Mouse (Mus musculus) B cell, adult 2 months (primary cell): ENCODE data around the gene Rpl21.
"Not testable (repeated sequence)": the region's sequence is repeated elsewhere in the genome, so short reads cannot be mapped to it uniquely, and the experiment has no call there.

Source experiments
- DNase-seq, 2 experiments: peaks; one replicate each; pipeline ENCODE4 v3.0.0; 2022

The Rpl21 gene

GRCm38 (mm10) chr5:146872981-146873631 is 40.4 kb downstream of the Rpl21 start:
- DNase-seq, result no peak

DNA sequence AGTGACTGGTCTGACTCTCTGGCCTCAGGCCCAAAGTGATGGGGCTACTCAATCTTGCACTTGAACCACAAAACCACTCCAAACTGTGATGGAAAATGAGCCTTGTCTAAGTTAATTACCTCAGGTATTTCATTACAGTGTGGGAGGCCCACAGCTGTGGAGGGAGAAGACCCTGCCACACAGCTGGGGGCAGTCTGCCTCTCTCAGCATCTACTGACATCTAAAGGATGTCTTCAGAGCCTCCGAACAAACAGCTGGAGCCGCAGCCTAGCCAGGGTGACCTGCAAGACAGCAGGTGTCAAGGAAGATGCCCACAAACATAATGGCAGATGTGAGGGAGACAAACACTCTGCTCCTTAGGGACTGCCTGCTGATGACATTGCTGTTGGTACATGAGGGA is 43.3 kb downstream of the Rpl21 start:
- DNase-seq, result no peak

- DNase-seq, result not testable (repeated sequence)
Observed at GRCm38 (mm10) chr5:146877882-146878281, 45.2 kb downstream of the Rpl21 start.

DNA sequence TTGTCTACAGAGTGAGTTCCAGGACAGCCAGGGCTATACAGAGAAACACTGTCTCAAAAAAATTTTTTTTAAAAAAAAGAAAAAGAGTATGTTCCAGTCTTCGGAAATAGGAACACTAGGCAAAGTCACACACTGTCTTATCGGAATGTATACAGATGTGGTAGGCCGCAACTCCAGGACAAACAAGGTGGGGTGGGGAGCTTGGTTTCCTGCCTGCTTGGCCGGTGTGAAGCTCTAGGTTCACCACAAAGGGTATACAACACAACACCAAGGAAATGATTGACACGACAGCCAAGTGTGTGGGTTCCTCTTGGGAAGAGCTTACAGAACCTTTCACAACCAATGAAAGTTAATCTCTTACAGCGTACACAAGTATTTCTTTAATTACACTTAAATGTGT is 49.6 kb downstream of the Rpl21 start:
- no peak for DNase-seq

DNA sequence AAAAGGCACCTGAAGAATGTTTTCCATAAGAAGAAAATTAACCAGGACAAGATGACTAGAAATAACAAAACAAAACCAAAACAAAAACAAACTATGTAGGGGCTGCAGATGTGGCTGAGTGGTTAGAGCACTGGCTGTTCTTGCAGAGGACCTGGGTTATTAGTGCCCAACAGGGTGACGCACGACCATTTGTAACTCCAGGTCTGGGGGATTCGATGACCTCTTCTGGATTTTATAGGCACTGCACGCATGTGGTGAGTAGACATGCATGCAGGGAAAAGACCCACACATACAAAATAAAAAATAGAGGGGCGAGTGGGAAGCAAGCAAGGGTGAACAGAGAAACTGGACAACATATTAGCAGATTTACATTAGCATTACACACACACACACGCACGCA is 50.4 kb downstream of the Rpl21 start:
- DNase-seq, result no peak

GRCm38 (mm10) chr5:146883486-146884272 is 51.0 kb downstream of the Rpl21 start:
- no peak for DNase-seq
